Mouse (Mus musculus) limb, embryonic 15.5 days (tissue): ENCODE data around the gene Eif2b5. TPM values are rescaled to one million over a fixed set of nuclear protein-coding genes. Genes with fewer than 3 reads are reported as not detected.
"Not testable (repeated sequence)": the region's sequence is repeated elsewhere in the genome, so short reads cannot be mapped to it uniquely, and the experiment has no call there.

ENCODE experiments used
- ATAC-seq: fragments of 200-750 bp; cut with Nextera tagmentation; 2 replicates; pipeline ENCODE4 v1.8.0; 2017; ENCODE audit warnings: low read depth, moderate TSS enrichment; ENCODE audit not compliant: insufficient number of reproducible peaks, low FRiP score, low TSS enrichment
- H3K27ac ChIP-seq: fragments of 300-500 bp; sonication (generic); 2 replicates; pipeline ENCODE4 v1.5.1; 2015; ENCODE audit warnings: moderate library complexity, mild to moderate bottlenecking, inconsistent platforms
- H3K27me3 ChIP-seq: fragments of 300-500 bp; sonication (generic); 2 replicates; pipeline ENCODE4 v1.6.1; 2015; ENCODE audit warnings: inconsistent platforms
- H3K36me3 ChIP-seq: fragments of 300-500 bp; sonication (generic); 2 replicates; pipeline ENCODE4 v1.6.1; 2015; ENCODE audit warnings: inconsistent platforms
- H3K4me1 ChIP-seq: fragments of 300-500 bp; sonication (generic); 2 replicates; pipeline ENCODE4 v1.6.1; 2015; ENCODE audit warnings: inconsistent platforms
- H3K4me2 ChIP-seq: fragments of 300-500 bp; sonication (generic); 2 replicates; pipeline ENCODE4 v1.6.1; 2015; ENCODE audit warnings: mild to moderate bottlenecking, inconsistent platforms
- H3K4me3 ChIP-seq: fragments of 300-500 bp; sonication (generic); 2 replicates; pipeline ENCODE4 v1.5.1; 2015; ENCODE audit warnings: mild to moderate bottlenecking, inconsistent platforms
- H3K9ac ChIP-seq: fragments of 300-500 bp; sonication (generic); 2 replicates; pipeline ENCODE4 v1.6.1; 2015; ENCODE audit warnings: inconsistent platforms
- H3K9me3 ChIP-seq: fragments of 300-500 bp; sonication (generic); 2 replicates; pipeline ENCODE4 v1.6.1; 2016; ENCODE audit warnings: inconsistent platforms
- WGBS: fragments of 180-500 bp; shearing (Covaris S2); methylation state at CpG from one replicate; pipeline ENCODE4 v1.1.7; 2015; 5-methylcytosine and 5-hydroxymethylcytosine counted together
- polyA plus RNA-seq: library from polyadenylated mRNA; unstranded; fragments of >200 nt; fragmentation: Nextera tagmentation; extraction: Ambion mirVana; gene quantifications from 2 replicates; pipeline ENCODE4 v1.2.1, GENCODE M21; 2015

Eif2b5 gene
- polyA plus RNA-seq: 88.4 and 93.5 TPM in 2 replicates

- peak; percentile 90 for ATAC-seq
- Histone ChIP-seq H3K4me3 (peak within 1 kb of the TSS; percentile 86), H3K9me3 (no peaks in the 10 kb centered on the region), H3K27ac (peak within 1 kb of the TSS; percentile 70), H3K36me3 (peaks cover 29% of the 10 kb centered on the region), H3K4me2 (peak within 1 kb of the TSS; percentile 82), H3K9ac (peak within 1 kb of the TSS; percentile 86), H3K27me3 (no peaks in the 10 kb centered on the region), H3K4me1 (peaks cover 16% of the 10 kb centered on the region)
- WGBS: under 1% methylated on average over 49 of the region's 49 CpGs
Measured at GRCm38 (mm10) chr16:20498677-20499475, at the start of gene Eif2b5. TSS of gene Eif2b5 (plus strand) at chr16:20498817.

DNA sequence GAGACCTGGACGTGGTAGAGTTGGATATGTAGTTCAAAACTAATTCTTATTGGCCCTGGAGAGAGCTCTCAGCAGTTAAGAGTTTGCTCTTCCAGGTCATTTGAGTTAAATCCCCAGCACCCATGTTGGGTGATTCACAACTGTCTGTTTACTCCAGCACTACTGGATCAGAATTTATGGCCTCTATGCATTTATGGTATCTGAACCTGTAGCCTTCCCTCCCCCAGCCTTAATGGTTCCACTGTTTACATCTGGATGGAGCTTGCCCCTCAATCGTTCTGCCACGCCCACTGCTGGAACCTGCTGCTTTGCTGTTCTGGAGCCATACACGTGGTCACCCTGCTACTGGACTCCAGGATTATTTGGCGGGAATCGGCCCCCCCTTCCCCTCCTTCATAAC is 46.8 kb upstream of the Eif2b5 start:
- WGBS: 60% methylated on average over 6 of the region's 6 CpGs
- H3K9ac ChIP-seq: no peak overlapping the region
- H3K4me2 ChIP-seq: no peak overlapping the region
- H3K36me3 ChIP-seq: no peaks in the 10 kb centered on the region
- no peaks in the 10 kb centered on the region for H3K9me3 ChIP-seq
- no peak overlapping the region for H3K27ac ChIP-seq
- no peak overlapping the region for H3K4me3 ChIP-seq
- H3K4me1 ChIP-seq: no peaks in the 10 kb centered on the region
- no peak for ATAC-seq
- H3K27me3 ChIP-seq: no peaks in the 10 kb centered on the region

DNA sequence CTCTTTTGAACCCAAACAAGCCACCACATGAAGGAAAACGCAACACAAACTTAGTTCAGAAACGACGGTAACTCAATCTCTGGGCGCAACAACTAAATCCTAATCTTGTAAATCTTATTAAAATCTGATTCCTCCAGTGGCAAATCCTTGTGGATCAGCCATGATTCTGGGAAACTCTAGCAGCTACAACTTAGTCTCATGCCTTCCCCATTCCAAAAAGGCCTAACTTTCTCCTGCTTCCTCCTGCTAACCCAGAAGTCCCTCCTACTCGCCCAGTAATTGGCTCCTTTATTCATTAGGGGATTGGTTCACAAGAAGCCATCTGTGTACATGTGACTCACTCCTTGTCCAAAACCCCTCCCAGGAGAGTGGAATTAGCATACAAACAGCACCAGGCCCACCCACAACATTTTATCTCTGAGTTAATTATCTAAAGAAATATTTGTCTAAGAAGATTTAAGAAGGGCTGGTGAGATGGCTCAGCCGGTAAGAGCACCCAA is 44.4 kb upstream of the Eif2b5 start:
- Histone ChIP-seq H3K4me2 (no peak overlapping the region), H3K27me3 (no peaks in the 10 kb centered on the region), H3K9me3 (no peaks in the 10 kb centered on the region), H3K27ac (no peak overlapping the region), H3K9ac (no peak overlapping the region), H3K4me1 (no peaks in the 10 kb centered on the region), H3K36me3 (no peaks in the 10 kb centered on the region), H3K4me3 (no peak overlapping the region)
- 89% methylated on average over 6 of the region's 6 CpGs for WGBS
- ATAC-seq: no peak

DNA sequence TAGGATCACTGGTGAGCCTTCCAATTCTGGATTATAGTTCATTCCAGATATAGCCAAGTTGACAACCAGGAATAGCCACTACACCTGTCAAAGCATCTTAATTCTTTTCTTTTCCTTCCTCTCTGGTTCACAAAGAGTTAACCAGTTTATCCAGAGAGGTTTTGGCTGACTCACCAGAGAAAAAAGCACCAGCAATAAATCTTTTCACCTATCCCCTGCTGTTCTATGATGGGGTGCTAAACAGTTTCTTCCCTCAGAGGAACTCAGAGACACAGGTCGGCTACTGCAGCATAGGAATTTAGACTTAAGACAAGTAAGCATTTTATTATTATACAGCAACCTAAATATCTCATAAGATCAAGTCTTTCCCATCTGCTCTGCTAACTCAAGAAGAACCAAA is 42.5 kb upstream of the Eif2b5 start:
- no peaks in the 10 kb centered on the region for H3K27me3 ChIP-seq
- no peak overlapping the region for H3K27ac ChIP-seq
- no peak for ATAC-seq
- H3K36me3 ChIP-seq: no peaks in the 10 kb centered on the region
- H3K4me3 ChIP-seq: no peak overlapping the region
- no peaks in the 10 kb centered on the region for H3K4me1 ChIP-seq
- no peak overlapping the region for H3K9ac ChIP-seq
- no peak overlapping the region for H3K4me2 ChIP-seq
- no peaks in the 10 kb centered on the region for H3K9me3 ChIP-seq
- 0% methylated on average over 1 of the region's 1 CpGs for WGBS

GRCm38 (mm10) chr16:20458736-20459135 is 39.9 kb upstream of the Eif2b5 start:
- not testable (repeated sequence) for ATAC-seq

GRCm38 (mm10) chr16:20464725-20465124 is 33.9 kb upstream of the Eif2b5 start:
- Histone ChIP-seq H3K27ac (no peak overlapping the region), H3K9ac (no peak overlapping the region), H3K4me1 (no peaks in the 10 kb centered on the region), H3K4me2 (no peak overlapping the region), H3K4me3 (no peak overlapping the region), H3K27me3 (no peaks in the 10 kb centered on the region), H3K9me3 (no peaks in the 10 kb centered on the region), H3K36me3 (no peaks in the 10 kb centered on the region)
- no peak for ATAC-seq

More at GRCm38 (mm10) chr16:20458736-20459135, 39.9 kb upstream of the Eif2b5 start:
- H3K9me3 ChIP-seq, H3K9ac ChIP-seq, H3K36me3 ChIP-seq, H3K27me3 ChIP-seq, H3K4me1 ChIP-seq, H3K4me2 ChIP-seq, H3K27ac ChIP-seq, H3K4me3 ChIP-seq: not testable (repeated sequence)
- 86% methylated on average over 5 of the region's 5 CpGs for WGBS

DNA sequence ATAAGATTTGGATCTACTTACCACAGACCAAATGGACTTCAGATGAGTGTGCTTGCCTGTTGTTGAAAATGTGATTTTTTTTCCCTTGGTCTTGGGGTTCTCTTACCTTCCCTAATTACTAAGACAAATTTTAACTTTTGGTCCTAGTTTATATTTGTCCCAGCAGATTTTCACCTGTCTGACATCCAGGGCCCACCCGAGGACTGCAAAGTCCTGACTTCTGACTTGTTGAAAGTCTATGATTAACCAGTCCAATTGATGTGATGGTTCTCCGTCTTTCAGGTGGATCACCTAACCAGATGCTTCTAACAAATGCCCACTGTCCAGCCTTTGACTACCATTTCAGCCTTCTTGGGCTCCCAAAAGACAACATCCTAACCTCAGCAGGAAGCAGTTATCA is 27.6 kb upstream of the Eif2b5 start:
- Histone ChIP-seq H3K27me3 (no peaks in the 10 kb centered on the region), H3K9me3 (no peaks in the 10 kb centered on the region), H3K36me3 (no peaks in the 10 kb centered on the region), H3K9ac (no peak overlapping the region), H3K4me1 (no peaks in the 10 kb centered on the region), H3K4me3 (no peak overlapping the region), H3K27ac (no peak overlapping the region), H3K4me2 (no peak overlapping the region)
- 89% methylated on average over 2 of the region's 2 CpGs for WGBS
- no peak for ATAC-seq

DNA sequence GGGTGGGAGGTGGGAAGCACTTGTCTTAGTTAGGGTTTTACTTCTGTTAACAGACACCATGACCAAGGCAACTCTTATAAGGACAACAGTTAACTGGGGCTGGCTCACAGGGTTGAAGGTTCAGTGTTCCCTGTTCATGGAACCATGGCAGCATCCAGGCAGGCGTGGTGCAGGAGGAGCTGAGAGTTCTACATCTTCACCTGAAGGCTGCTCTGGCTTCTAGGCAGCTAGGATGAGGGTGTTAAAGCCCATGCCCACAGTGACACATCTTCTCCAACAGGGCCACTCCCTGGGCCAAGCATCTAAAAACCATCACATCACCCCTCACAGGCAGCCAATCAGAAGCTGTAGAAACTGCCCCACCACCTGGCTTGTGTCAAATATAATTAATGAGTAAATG is 26.9 kb upstream of the Eif2b5 start:
- H3K9ac ChIP-seq: no peak overlapping the region
- no peaks in the 10 kb centered on the region for H3K9me3 ChIP-seq
- no peaks in the 10 kb centered on the region for H3K27me3 ChIP-seq
- H3K36me3 ChIP-seq: no peaks in the 10 kb centered on the region
- H3K4me1 ChIP-seq: no peaks in the 10 kb centered on the region
- 70% methylated on average over 1 of the region's 1 CpGs for WGBS
- ATAC-seq: no peak
- H3K27ac ChIP-seq: no peak overlapping the region
- H3K4me2 ChIP-seq: no peak overlapping the region
- no peak overlapping the region for H3K4me3 ChIP-seq

DNA sequence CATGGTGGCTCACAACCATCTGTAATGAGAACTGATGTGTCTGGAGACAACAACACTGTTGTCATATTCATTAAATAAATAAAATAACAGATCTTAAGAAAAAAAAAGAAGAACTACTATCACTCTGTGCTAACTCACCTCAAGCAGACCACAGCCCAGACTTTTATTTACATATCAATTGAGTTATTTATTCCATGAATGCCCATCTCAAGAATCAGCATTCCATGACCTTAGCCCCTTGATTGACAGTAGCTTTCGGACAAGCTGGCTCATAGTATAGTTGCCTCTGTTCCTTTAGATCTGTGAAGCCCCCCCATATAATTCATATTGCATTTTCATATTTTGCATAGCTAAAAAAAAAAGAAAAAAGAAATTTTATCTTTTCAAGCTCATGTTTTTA is 24.9 kb upstream of the Eif2b5 start:
- 90% methylated on average over 1 of the region's 1 CpGs for WGBS

DNA sequence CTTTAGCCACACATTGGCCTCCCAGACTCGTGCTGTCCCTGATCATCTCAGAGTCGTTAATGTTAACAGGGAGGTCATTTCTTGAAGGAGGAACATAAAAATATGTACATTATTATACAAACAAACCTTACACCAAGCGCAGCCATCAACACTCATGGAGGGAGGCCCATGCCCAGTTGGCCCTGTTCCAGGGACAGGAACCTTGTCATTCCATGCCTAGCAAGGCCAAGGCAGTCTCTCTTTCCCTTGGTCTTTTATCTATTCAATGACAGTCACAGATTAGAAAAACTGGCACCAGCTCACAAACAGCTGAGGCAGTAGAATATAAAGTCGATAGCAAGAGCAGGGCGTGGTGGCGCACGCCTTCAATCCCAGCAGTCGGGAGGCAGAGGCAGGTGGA is 24.4 kb upstream of the Eif2b5 start:
- no peaks in the 10 kb centered on the region for H3K36me3 ChIP-seq
- 89% methylated on average over 8 of the region's 8 CpGs for WGBS
- no peak overlapping the region for H3K4me3 ChIP-seq
- no peak overlapping the region for H3K9ac ChIP-seq
- no peak overlapping the region for H3K4me2 ChIP-seq
- no peaks in the 10 kb centered on the region for H3K9me3 ChIP-seq
- no peak overlapping the region for H3K27ac ChIP-seq
- H3K27me3 ChIP-seq: no peaks in the 10 kb centered on the region
- H3K4me1 ChIP-seq: peaks cover 4% of the 10 kb centered on the region; the same call in 1 of the 2 replicates
- ATAC-seq: no peak

More for the DNA sequence above, 24.9 kb upstream of the Eif2b5 start:
- ATAC-seq: no peak
- no peaks in the 10 kb centered on the region for H3K9me3 ChIP-seq
- no peak overlapping the region for H3K4me2 ChIP-seq
- H3K9ac ChIP-seq: no peak overlapping the region
- H3K27me3 ChIP-seq: no peaks in the 10 kb centered on the region
- H3K4me1 ChIP-seq: peaks cover 4% of the 10 kb centered on the region; the same call in 1 of the 2 replicates
- no peaks in the 10 kb centered on the region for H3K36me3 ChIP-seq
- no peak overlapping the region for H3K4me3 ChIP-seq
- no peak overlapping the region for H3K27ac ChIP-seq

DNA sequence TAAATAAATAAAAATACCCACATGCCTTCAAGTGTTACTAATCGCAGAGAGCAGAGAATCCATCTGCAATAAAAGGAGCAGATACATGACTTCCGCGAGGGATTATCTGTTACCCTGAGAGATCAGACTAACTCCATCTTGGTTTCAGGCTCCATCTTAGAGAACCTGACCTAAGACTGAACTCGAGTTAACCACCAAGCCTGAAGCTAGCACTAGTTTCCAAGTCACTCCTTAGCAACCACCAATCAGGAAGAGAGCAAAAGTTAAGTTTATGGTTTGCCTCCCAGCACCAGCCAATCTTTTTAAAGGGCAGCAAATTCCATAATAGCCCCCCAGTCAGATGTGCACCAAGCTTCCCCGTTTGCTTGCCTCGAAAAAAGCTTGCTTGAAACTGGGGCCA is 23.8 kb upstream of the Eif2b5 start:
- Histone ChIP-seq H3K9ac (no peak overlapping the region), H3K36me3 (no peaks in the 10 kb centered on the region), H3K4me3 (no peak overlapping the region), H3K27ac (no peak overlapping the region), H3K4me2 (no peak overlapping the region), H3K4me1 (peaks cover 4% of the 10 kb centered on the region; the same call in 1 of the 2 replicates), H3K27me3 (no peaks in the 10 kb centered on the region), H3K9me3 (no peaks in the 10 kb centered on the region)
- no peak for ATAC-seq
- 74% methylated on average over 6 of the region's 6 CpGs for WGBS

DNA sequence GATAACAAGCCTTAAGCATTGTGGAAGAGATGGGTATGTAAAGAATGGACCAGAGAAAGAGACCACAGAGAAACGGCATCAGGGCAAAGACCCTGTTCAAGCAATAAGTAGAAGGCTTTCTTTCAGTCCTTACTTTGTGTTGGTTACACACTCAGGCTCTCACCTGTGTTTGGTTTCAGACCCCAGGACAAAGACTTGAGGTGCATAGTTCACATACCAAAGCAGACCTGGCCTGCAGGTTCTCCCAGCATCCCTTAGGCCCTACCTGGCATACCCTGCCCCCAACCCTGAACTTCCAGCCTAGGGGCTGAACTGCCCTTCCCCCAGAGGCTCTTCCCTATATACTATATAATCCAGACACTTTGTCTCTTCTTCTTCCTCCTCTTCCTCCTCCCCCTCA is 23.3 kb upstream of the Eif2b5 start:
- H3K4me2 ChIP-seq: no peak overlapping the region
- WGBS: 86% methylated on average over 1 of the region's 1 CpGs
- no peak overlapping the region for H3K27ac ChIP-seq
- H3K9ac ChIP-seq: no peak overlapping the region
- peaks cover 4% of the 10 kb centered on the region; the same call in 1 of the 2 replicates for H3K4me1 ChIP-seq
- H3K9me3 ChIP-seq: no peaks in the 10 kb centered on the region
- H3K4me3 ChIP-seq: no peak overlapping the region
- H3K36me3 ChIP-seq: no peaks in the 10 kb centered on the region
- no peaks in the 10 kb centered on the region for H3K27me3 ChIP-seq
- no peak for ATAC-seq
